Mouse (Mus musculus) left cerebral cortex, adult 11 months (tissue): Measurements from ENCODE around the gene Pip5k1a.
"Not testable (repeated sequence)": the region's sequence is repeated elsewhere in the genome, so short reads cannot be mapped to it uniquely, and the experiment has no call there.

Source experiments
- DNase-seq: peaks from one replicate; pipeline ENCODE4 v3.0.0; 2022; ENCODE audit warnings: low spot score

The Pip5k1a gene

GRCm38 (mm10) chr3:95106338-95107117 lies at the start of gene Pip5k1a:
Gene Pip5k1a, minus strand, starts transcription at chr3:95106930.
- DNase-seq = peak; percentile 94

- no peak for DNase-seq
Observed at GRCm38 (mm10) chr3:95153874-95154273, 47.1 kb upstream of the Pip5k1a start.

GRCm38 (mm10) chr3:95147924-95148323 lies 41.2 kb upstream of the Pip5k1a start:
- no peak for DNase-seq

- DNase-seq = peak; percentile 74
Observed at GRCm38 (mm10) chr3:95142617-95143011, 35.9 kb upstream of the Pip5k1a start.

GRCm38 (mm10) chr3:95141952-95142616 lies 35.4 kb upstream of the Pip5k1a start, which contains the start of gene Tnfaip8l2:
Gene Tnfaip8l2, minus strand, starts transcription at chr3:95142360.
- DNase-seq = no peak

- no peak for DNase-seq
Observed at GRCm38 (mm10) chr3:95141474-95141873, 34.7 kb upstream of the Pip5k1a start.

- no peak for DNase-seq
Observed at GRCm38 (mm10) chr3:95140795-95141194, 34.1 kb upstream of the Pip5k1a start.

- no peak for DNase-seq
Observed at GRCm38 (mm10) chr3:95140289-95140595, 33.5 kb upstream of the Pip5k1a start.

- no peak for DNase-seq
Observed at GRCm38 (mm10) chr3:95139586-95140288, 33.0 kb upstream of the Pip5k1a start.

GRCm38 (mm10) chr3:95136336-95136735 lies 29.6 kb upstream of the Pip5k1a start:
- DNase-seq = no peak

GRCm38 (mm10) chr3:95135433-95136052 lies 28.8 kb upstream of the Pip5k1a start:
- DNase-seq = no peak

GRCm38 (mm10) chr3:95135023-95135422 lies 28.3 kb upstream of the Pip5k1a start:
- no peak for DNase-seq

GRCm38 (mm10) chr3:95134133-95134532 lies 27.4 kb upstream of the Pip5k1a start:
- not testable (repeated sequence) for DNase-seq

GRCm38 (mm10) chr3:95133680-95134101 lies 27.0 kb upstream of the Pip5k1a start, which contains the start of the genes Scnm1 and Lysmd1:
Gene Scnm1, minus strand, starts transcription at chr3:95134011.
Gene Lysmd1, plus strand, starts transcription at chr3:95134088.
- peak; percentile 93 for DNase-seq

GRCm38 (mm10) chr3:95133176-95133575 lies 26.4 kb upstream of the Pip5k1a start:
- no peak for DNase-seq

GRCm38 (mm10) chr3:95132389-95132788 lies 25.7 kb upstream of the Pip5k1a start:
- not testable (repeated sequence) for DNase-seq

- DNase-seq = no peak
Observed at GRCm38 (mm10) chr3:95130081-95130480, 23.4 kb upstream of the Pip5k1a start.

GRCm38 (mm10) chr3:95129226-95129651 lies 22.5 kb upstream of the Pip5k1a start:
- no peak for DNase-seq

GRCm38 (mm10) chr3:95124972-95125371 lies 18.2 kb upstream of the Pip5k1a start:
- DNase-seq = no peak

GRCm38 (mm10) chr3:95124246-95124645 lies 17.5 kb upstream of the Pip5k1a start, which contains the start of gene Tmod4:
Gene Tmod4, plus strand, starts transcription at chr3:95124476.
- DNase-seq = no peak

GRCm38 (mm10) chr3:95121580-95121979 lies 14.8 kb upstream of the Pip5k1a start:
- DNase-seq = no peak

GRCm38 (mm10) chr3:95117751-95118150 lies 11.0 kb upstream of the Pip5k1a start:
- DNase-seq = no peak
